Mouse (Mus musculus): ENCODE results near the gene Fam206a.
A peak's percentile ranks its signal among the peaks of the same experiment; 100 is the strongest.

The Fam206a gene

GRCm38 (mm10) chr4:56801907-56802668 lies at the start of gene Fam206a, which contains the start of gene Elp1:
TSS of gene Fam206a (plus strand) at chr4:56802345.
TSS of gene Elp1 (minus strand) at chr4:56802331.
- peak; percentile 94 to 96 for DNase-seq

GRCm38 (mm10) chr4:56756021-56756420 lies 46.1 kb upstream of the Fam206a start:
- peak; percentile 16 to 45 for DNase-seq

- DNase-seq, result peak; percentile 73 to 74
Observed at GRCm38 (mm10) chr4:56756966-56757600, 45.1 kb upstream of the Fam206a start.

GRCm38 (mm10) chr4:56757693-56758092 lies 44.5 kb upstream of the Fam206a start:
- DNase-seq, result no peak

GRCm38 (mm10) chr4:56767861-56768284 lies 34.3 kb upstream of the Fam206a start:
- DNase-seq, result peak; percentile 26 to 34

- peak; percentile 38 to 74 for DNase-seq
Observed at GRCm38 (mm10) chr4:56768913-56769312, 33.2 kb upstream of the Fam206a start.

- DNase-seq, result no peak
Observed at GRCm38 (mm10) chr4:56771065-56771464, 31.1 kb upstream of the Fam206a start.

- peak in 1 of 2 experiments; percentile 7 for DNase-seq
Observed at GRCm38 (mm10) chr4:56791373-56791772, 10.8 kb upstream of the Fam206a start.

GRCm38 (mm10) chr4:56802669-56803150 lies 565 bp downstream of the Fam206a start:
- no peak for DNase-seq

GRCm38 (mm10) chr4:56809050-56809449 lies 6.9 kb downstream of the Fam206a start:
- DNase-seq, result no peak

- DNase-seq, result no peak
Observed at GRCm38 (mm10) chr4:56811642-56812041, 9.5 kb downstream of the Fam206a start.

GRCm38 (mm10) chr4:56812096-56812495 lies 10.0 kb downstream of the Fam206a start:
- DNase-seq, result no peak

- DNase-seq, result no peak
Observed at GRCm38 (mm10) chr4:56815131-56815530, 13.0 kb downstream of the Fam206a start.

- no peak for DNase-seq
Observed at GRCm38 (mm10) chr4:56820017-56820550, 17.9 kb downstream of the Fam206a start.

- DNase-seq, result no peak
Observed at GRCm38 (mm10) chr4:56824231-56824630, 22.1 kb downstream of the Fam206a start.

GRCm38 (mm10) chr4:56828932-56829331 lies 26.8 kb downstream of the Fam206a start:
- DNase-seq, result no peak

- peak in 1 of 2 experiments; percentile 29 for DNase-seq
Observed at GRCm38 (mm10) chr4:56829511-56829921, 27.4 kb downstream of the Fam206a start.

- DNase-seq, result peak; percentile 12 to 31
Observed at GRCm38 (mm10) chr4:56831013-56831609, 29.0 kb downstream of the Fam206a start.

GRCm38 (mm10) chr4:56831998-56832397 lies 29.9 kb downstream of the Fam206a start:
- no peak for DNase-seq

GRCm38 (mm10) chr4:56837661-56838060 lies 35.5 kb downstream of the Fam206a start:
- DNase-seq, result no peak

- DNase-seq, result no peak
Observed at GRCm38 (mm10) chr4:56840297-56840696, 38.2 kb downstream of the Fam206a start.

- DNase-seq, result no peak
Observed at GRCm38 (mm10) chr4:56842501-56842900, 40.4 kb downstream of the Fam206a start.

- DNase-seq, result no peak
Observed at GRCm38 (mm10) chr4:56843963-56844362, 41.8 kb downstream of the Fam206a start.
